Mouse (Mus musculus): ENCODE measurements around the gene Rnf222.

DNA sequence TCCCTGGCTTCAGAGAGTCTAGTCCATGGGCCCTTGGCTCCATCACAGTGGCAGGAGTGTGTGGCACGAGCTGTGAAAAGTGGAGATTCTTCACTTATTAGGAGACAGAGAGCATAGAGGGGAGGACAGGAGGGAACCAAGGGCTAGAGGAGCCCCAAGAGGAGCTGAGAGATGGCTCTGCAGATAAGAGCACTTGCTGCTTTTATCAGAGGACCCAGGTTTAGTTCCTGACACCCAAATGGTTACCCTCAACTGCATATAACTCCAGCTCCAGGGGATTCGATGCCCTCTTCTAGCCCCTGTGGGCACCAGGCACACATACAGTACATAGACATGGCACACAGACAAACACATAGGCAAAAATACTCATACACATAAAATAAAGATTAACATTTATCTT, 36.4 kb downstream of the Rnf222 start:
- no peak for TF ChIP-seq CTCF (IDR thresholded peaks at IDR 0.05; ENCODE audit: low read depth, low read length)
- no peak for TF ChIP-seq POLR2A (IDR thresholded peaks at IDR 0.05; ENCODE audit: extremely low read depth, insufficient read depth, low read length)

All from liver, adult 2 months (tissue).